Mouse (Mus musculus) forebrain, embryonic 16.5 days (tissue): ENCODE results near the gene Naa16. TPM values are rescaled to one million over a fixed set of nuclear protein-coding genes. Genes with fewer than 3 reads are reported as not detected.

ENCODE experiments used
- ATAC-seq: fragments of 200-750 bp; cut with Nextera tagmentation; 2 replicates; pipeline ENCODE4 v1.8.0; 2017; ENCODE audit warnings: mild to moderate bottlenecking, moderate library complexity
- H3K27ac ChIP-seq: fragments of 300-500 bp; sonication (generic); 2 replicates; pipeline ENCODE4 v1.5.1; 2014; ENCODE audit warnings: low read length, control low read depth
- H3K27me3 ChIP-seq: fragments of 300-500 bp; sonication (generic); replicated peaks from 2 replicates; pipeline ENCODE4 v1.6.1; 2014; ENCODE audit warnings: low read length; ENCODE audit not compliant: control insufficient read depth, insufficient read depth
- H3K36me3 ChIP-seq: fragments of 300-500 bp; sonication (generic); 2 replicates; pipeline ENCODE4 v1.6.1; 2014; ENCODE audit not compliant: control insufficient read depth, insufficient read depth
- H3K4me1 ChIP-seq: fragments of 300-500 bp; sonication (generic); replicated peaks from 2 replicates; pipeline ENCODE4 v1.6.1; 2014; ENCODE audit warnings: low read length; ENCODE audit not compliant: control insufficient read depth, insufficient read depth
- H3K4me2 ChIP-seq: fragments of 300-500 bp; sonication (generic); 2 replicates; pipeline ENCODE4 v1.6.1; 2014; ENCODE audit warnings: mild to moderate bottlenecking, low read length, control low read depth
- H3K4me3 ChIP-seq: fragments of 300-500 bp; sonication (generic); replicated peaks from 2 replicates; pipeline ENCODE4 v1.5.1; 2014; ENCODE audit warnings: mild to moderate bottlenecking, low read length, control low read depth
- H3K9ac ChIP-seq: fragments of 300-500 bp; sonication (generic); replicated peaks from 2 replicates; pipeline ENCODE4 v1.6.1; 2014; ENCODE audit warnings: low read depth, low read length, control low read depth
- H3K9me3 ChIP-seq: fragments of 300-500 bp; sonication (generic); 2 replicates; pipeline ENCODE4 v1.6.1; 2016; ENCODE audit warnings: low read length; ENCODE audit not compliant: control insufficient read depth
- WGBS: fragments of 180-500 bp; shearing (Covaris S2); extraction: QIAGEN DNeasy Blood & Tissue Kit; methylation state at CpG from one replicate; pipeline ENCODE4 v1.1.7; 2014; 5-methylcytosine and 5-hydroxymethylcytosine counted together
- polyA plus RNA-seq: library from polyadenylated mRNA; unstranded; fragments of >200 nt; fragmentation: Nextera tagmentation; extraction: Ambion mirVana; gene quantifications from 2 replicates; pipeline ENCODE4 v1.2.1, GENCODE M21; 2015

Gene Naa16
- polyA plus RNA-seq, 1 experiment from 2014 or later, result 28.6 TPM

- Histone ChIP-seq H3K27ac (no peak overlapping the region), H3K9ac (no peak overlapping the region), H3K9me3 (no peaks in the 10 kb centered on the region), H3K36me3 (no peaks in the 10 kb centered on the region), H3K4me2 (no peak overlapping the region), H3K4me3 (no peak overlapping the region), H3K27me3 (no peaks in the 10 kb centered on the region), H3K4me1 (peaks cover 36% of the 10 kb centered on the region)
- WGBS, result 72% methylated on average over 9 of the region's 9 CpGs
- ATAC-seq, result no peak
These were observed 95.0 kb downstream of the Naa16 start for GRCm38 (mm10) chr14:79295579-79295978.

GRCm38 (mm10) chr14:79294950-79295349 is 95.6 kb downstream of the Naa16 start:
- peaks cover 38% of the 10 kb centered on the region for H3K4me1 ChIP-seq
- H3K36me3 ChIP-seq, result no peaks in the 10 kb centered on the region
- ATAC-seq, result no peak
- 75% methylated on average over 5 of the region's 5 CpGs for WGBS
- no peak overlapping the region for H3K4me3 ChIP-seq
- no peaks in the 10 kb centered on the region for H3K27me3 ChIP-seq
- no peaks in the 10 kb centered on the region for H3K9me3 ChIP-seq
- H3K27ac ChIP-seq, result no peak overlapping the region
- H3K4me2 ChIP-seq, result no peak overlapping the region
- no peak overlapping the region for H3K9ac ChIP-seq

GRCm38 (mm10) chr14:79294051-79294814 is 96.3 kb downstream of the Naa16 start:
- Histone ChIP-seq H3K27me3 (no peaks in the 10 kb centered on the region), H3K9ac (no peak overlapping the region), H3K4me3 (no peak overlapping the region), H3K36me3 (no peaks in the 10 kb centered on the region), H3K9me3 (no peaks in the 10 kb centered on the region), H3K27ac (no peak overlapping the region), H3K4me1 (peaks cover 42% of the 10 kb centered on the region), H3K4me2 (no peak overlapping the region)
- ATAC-seq, result no peak
- 82% methylated on average over 8 of the region's 8 CpGs for WGBS

GRCm38 (mm10) chr14:79293119-79293780 is 97.3 kb downstream of the Naa16 start:
- H3K27me3 ChIP-seq, result no peaks in the 10 kb centered on the region
- no peak overlapping the region for H3K9ac ChIP-seq
- peaks cover 47% of the 10 kb centered on the region for H3K4me1 ChIP-seq
- H3K36me3 ChIP-seq, result no peaks in the 10 kb centered on the region
- no peak for ATAC-seq
- WGBS, result 21% methylated on average over 10 of the region's 16 CpGs
- no peak overlapping the region for H3K4me3 ChIP-seq
- no peaks in the 10 kb centered on the region for H3K9me3 ChIP-seq
- peak overlapping the region; percentile 24; the same call in 1 of the 2 replicates for H3K4me2 ChIP-seq
- no peak overlapping the region for H3K27ac ChIP-seq

- peaks cover 42% of the 10 kb centered on the region for H3K4me1 ChIP-seq
- H3K27me3 ChIP-seq, result no peaks in the 10 kb centered on the region
- no peak for ATAC-seq
- H3K27ac ChIP-seq, result no peak overlapping the region
- H3K9me3 ChIP-seq, result no peaks in the 10 kb centered on the region
- H3K36me3 ChIP-seq, result no peaks in the 10 kb centered on the region
- no peak overlapping the region for H3K4me2 ChIP-seq
- no peak overlapping the region for H3K4me3 ChIP-seq
- no peak overlapping the region for H3K9ac ChIP-seq
- 73% methylated on average over 4 of the region's 4 CpGs for WGBS
These were observed 98.9 kb downstream of the Naa16 start for GRCm38 (mm10) chr14:79291629-79292028.

GRCm38 (mm10) chr14:79290683-79291425 is 99.7 kb downstream of the Naa16 start:
- Histone ChIP-seq H3K9ac (no peak overlapping the region), H3K27ac (0 out of 2 replicates have a peak overlapping the region, but pooled peaks have one; percentile 10), H3K4me1 (peaks cover 39% of the 10 kb centered on the region), H3K36me3 (no peaks in the 10 kb centered on the region), H3K4me3 (no peak overlapping the region), H3K4me2 (peak overlapping the region; percentile 9; the same call in 1 of the 2 replicates), H3K27me3 (no peaks in the 10 kb centered on the region), H3K9me3 (no peaks in the 10 kb centered on the region)
- peak; percentile 60 for ATAC-seq
- WGBS, result 9% methylated on average over 15 of the region's 15 CpGs

GRCm38 (mm10) chr14:79289909-79290308 is 100.7 kb downstream of the Naa16 start:
- WGBS, result 40% methylated on average over 9 of the region's 9 CpGs
- no peaks in the 10 kb centered on the region for H3K27me3 ChIP-seq
- H3K4me3 ChIP-seq, result no peak overlapping the region
- no peak overlapping the region for H3K27ac ChIP-seq
- no peak for ATAC-seq
- H3K9me3 ChIP-seq, result no peaks in the 10 kb centered on the region
- no peaks in the 10 kb centered on the region for H3K36me3 ChIP-seq
- H3K4me2 ChIP-seq, result no peak overlapping the region
- H3K9ac ChIP-seq, result no peak overlapping the region
- peaks cover 36% of the 10 kb centered on the region for H3K4me1 ChIP-seq

GRCm38 (mm10) chr14:79288280-79288679 is 102.3 kb downstream of the Naa16 start:
- peaks cover 32% of the 10 kb centered on the region for H3K4me1 ChIP-seq
- no peak for ATAC-seq
- no peak overlapping the region for H3K9ac ChIP-seq
- WGBS, result 65% methylated on average over 3 of the region's 3 CpGs
- no peak overlapping the region for H3K4me2 ChIP-seq
- no peak overlapping the region for H3K4me3 ChIP-seq
- H3K27ac ChIP-seq, result no peak overlapping the region
- H3K9me3 ChIP-seq, result no peaks in the 10 kb centered on the region
- H3K27me3 ChIP-seq, result no peaks in the 10 kb centered on the region
- H3K36me3 ChIP-seq, result no peaks in the 10 kb centered on the region

GRCm38 (mm10) chr14:79287251-79287863 is 103.2 kb downstream of the Naa16 start:
- no peak overlapping the region for H3K9ac ChIP-seq
- no peaks in the 10 kb centered on the region for H3K27me3 ChIP-seq
- peaks cover 25% of the 10 kb centered on the region for H3K4me1 ChIP-seq
- no peaks in the 10 kb centered on the region for H3K36me3 ChIP-seq
- H3K9me3 ChIP-seq, result no peaks in the 10 kb centered on the region
- H3K4me3 ChIP-seq, result no peak overlapping the region
- WGBS, result 94% methylated on average over 7 of the region's 7 CpGs
- H3K4me2 ChIP-seq, result no peak overlapping the region
- ATAC-seq, result no peak
- H3K27ac ChIP-seq, result no peak overlapping the region
